Mouse (Mus musculus): Measurements from ENCODE around the gene Mfap2.

DNA sequence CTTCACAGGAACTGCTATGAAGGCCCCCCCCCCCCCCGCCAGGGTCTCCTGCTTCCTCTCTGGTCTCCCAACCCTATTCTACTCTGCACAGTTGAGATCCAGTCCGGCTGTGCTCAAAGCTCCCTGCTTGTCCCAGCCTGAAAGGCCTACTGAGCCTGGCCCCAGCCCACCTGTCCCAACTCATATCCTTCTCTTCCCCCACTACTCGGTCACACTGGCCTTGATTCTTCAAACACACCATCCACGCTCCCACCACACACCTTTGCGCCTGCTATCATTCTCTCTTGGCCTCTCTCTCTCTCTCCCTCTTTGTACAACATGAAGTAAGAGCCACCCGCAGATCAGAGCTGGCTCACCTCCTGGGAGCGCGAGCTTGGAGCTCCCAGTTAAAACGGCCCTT lies 48.6 kb downstream of the Mfap2 start:
- TF ChIP-seq CTCF (conservative IDR thresholded peaks at IDR 0.05; ENCODE audit: low read length) = no peak
- TF ChIP-seq POU5F1 (IDR thresholded peaks at IDR 0.05; ENCODE audit: borderline replicate concordance, low read length) = no peak
- no peak for TF ChIP-seq NANOG (IDR thresholded peaks at IDR 0.05; ENCODE audit: borderline replicate concordance, low read length)

Measured in E14TG2a.4 (cell line).